Mouse (Mus musculus): ENCODE results near the gene Plekhg6. TPM values are rescaled to one million over a fixed set of nuclear protein-coding genes. Genes with fewer than 3 reads are reported as not detected.

Plekhg6 gene
- total RNA-seq (2017): not detected in 2 replicates

DNA sequence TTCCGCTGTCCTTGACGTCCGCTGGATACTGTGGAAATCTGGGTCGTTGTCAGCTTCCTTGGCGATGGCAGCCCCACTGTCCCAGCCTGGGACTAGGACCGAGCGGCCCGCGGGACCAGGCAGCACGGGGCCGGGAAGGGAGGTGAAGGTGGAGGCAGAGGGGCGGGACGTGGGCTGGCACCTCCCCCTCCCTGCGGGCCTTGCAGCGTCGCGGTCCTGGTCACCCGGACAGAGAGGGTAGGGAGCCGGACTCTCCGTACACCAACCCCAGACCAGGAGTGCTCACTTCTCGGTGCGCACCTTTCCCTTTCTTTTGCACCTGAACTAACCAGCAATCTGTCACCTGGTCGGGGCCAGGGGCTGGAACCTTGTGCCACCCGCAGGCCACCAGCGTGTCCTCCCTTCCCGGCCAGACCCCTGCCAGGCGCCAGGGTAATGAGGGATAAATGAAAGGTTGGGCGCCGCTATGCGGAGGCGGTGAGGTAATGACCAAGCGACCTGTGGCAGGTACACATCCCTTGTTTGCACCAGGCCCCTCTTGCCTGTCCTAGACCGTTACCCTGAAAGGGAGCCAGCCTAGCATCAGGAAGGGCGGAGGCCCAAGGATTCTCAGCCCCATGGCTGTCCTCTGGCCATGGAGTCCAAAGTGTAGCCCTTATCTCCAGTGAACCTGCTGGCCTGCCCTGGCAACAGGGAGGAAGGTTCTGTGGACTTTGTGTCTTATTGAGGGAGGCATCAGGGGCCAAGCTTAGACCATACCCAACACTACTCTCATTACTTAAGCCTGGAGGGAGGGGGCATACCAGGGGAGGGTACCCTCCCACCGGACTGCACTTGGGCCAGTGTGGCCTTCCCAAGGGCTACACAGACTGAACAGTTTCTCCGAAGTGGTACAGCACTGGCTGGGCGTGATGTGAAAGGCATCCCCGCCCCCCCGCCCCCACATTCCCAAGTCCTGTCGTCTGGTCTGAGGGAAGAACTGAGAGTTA lies at the start of gene Plekhg6:
Gene Plekhg6 (minus strand): TSS at position 422 of the 989 bp plus-strand sequence.
- peak; percentile 28; the same call in 1 of the 2 replicates for ATAC-seq (replicated peaks; ENCODE audit: low read depth, poor library complexity, severe bottlenecking)

DNA sequence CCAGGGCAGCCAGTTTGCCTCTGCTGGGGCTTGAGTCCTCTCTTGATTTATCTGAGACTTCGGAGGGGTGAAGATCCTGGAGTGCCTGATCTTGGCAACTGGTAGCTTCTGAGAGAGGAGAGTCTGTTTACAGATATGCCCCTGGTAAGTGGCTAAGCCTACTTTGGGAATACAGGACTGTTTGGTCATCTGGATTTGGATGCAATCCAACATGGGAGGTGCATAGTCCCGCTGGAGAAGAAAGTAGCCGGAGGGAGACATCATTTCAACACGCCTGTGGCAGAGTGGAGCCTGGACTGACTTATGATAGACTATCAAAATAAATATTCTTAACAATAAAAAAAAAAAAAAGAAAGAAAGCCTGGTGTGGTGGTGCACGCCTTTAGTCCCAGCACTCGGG lies 49.1 kb upstream of the Plekhg6 start:
- no peak for ATAC-seq (replicated peaks; ENCODE audit: low read depth, poor library complexity, severe bottlenecking)

DNA sequence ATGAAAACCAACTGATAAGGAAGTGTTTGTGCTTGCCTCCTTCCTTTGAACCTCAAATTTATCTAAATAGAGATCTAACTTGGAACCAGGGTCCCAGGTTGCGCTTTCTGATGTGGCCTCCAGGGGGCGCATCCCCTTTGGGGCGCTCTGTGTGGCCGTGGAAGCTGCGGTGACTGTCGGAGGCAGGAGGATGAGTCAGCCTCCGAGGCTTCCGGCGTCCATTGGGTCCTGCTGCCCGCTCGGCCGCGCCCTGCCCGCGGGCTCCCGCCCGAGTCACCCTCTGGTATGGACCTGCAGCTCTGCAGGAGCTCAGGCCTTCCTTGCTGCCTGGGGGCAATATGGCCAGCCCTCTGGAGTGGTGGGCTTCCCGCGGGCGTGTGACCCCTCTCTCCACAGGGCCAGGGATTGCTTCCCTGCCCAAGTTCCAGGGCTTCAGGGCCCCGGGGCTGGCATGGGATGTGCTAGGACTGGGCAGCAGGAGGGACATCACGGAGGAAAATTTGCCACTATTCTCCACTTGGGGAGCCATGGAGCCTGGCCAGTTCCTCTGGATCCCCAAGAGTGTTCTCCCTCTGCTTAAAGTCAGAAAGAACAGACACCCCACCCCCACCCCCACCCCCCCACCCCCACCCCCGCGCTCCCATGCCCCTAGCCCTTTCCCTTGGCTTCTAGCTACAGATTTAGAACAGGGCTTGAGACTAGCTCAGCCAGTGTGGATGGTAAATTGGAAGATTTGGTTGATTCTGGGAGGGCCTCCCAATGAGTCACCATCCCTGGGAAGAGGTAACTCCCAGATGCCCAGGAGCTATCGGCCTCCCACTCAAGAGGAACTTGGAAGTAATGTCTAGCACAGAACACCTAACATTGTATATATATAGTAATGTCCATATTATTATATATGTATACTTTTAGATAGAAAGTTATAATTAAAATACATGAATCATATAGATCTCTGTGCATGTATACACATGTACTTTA lies 46.1 kb upstream of the Plekhg6 start:
- ATAC-seq (replicated peaks; ENCODE audit: low read depth, poor library complexity, severe bottlenecking): peak; percentile 60

DNA sequence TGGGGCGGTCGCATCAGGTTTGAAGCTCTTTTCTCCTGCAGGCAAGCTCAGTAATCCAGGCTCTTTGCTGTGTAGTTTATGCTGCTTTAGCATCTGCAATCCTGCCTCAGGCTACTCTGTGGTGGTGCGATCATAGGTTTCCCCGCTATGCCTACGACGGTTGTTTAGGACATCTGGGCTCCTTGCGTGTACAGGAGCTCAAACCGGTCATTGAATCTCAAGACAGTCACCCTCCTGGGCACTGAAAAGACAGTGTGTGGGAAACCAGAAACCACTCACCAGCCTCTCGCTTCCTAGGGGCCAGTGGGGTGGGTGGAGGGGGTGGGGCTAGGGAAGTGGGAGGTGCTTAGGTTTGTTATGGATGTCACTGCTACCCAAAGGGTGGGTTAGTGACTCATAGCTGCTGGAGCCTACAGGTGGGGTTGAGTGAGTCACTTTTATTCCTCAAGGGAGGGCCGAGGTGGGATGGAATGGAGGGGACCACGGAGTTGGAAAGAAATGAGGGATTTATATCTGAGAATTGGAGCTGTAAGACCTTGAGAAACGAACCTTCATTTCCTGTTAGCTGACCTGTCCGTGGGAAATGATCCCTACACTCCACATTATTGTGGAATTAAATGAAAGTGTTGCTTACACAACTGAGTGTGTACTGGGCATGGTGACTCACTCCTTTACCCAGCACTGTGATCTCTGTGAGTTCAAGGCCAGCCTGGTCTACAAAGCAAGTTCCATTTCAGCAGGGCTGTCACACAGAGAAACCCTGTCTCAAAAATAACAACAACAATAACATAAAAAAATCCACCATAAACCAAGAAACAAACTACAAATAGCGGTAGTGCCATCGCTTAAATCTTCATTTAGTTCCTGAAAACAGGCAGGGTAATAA lies 44.9 kb upstream of the Plekhg6 start:
- ATAC-seq (replicated peaks; ENCODE audit: low read depth, poor library complexity, severe bottlenecking): peak; percentile 48

DNA sequence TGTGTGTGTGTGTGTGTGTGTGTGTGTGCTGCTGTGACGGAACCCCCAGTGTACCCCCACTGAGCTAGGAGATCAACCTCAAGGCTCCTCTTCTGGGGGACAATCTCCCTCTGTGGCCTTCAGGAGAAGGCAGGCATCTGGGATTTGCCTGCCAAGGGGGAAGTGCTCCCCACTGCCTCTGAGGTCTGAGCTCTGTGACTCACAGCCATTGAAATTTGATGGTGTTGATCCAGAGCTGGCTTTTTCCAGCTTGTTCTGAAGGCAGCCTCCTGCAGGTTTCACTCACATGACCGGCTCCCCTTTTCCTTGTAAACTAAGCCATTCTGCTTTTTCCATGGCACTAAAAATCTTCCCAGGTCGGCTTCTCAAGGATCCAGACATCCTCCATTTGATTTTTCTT lies 43.6 kb upstream of the Plekhg6 start:
- no peak for ATAC-seq (replicated peaks; ENCODE audit: low read depth, poor library complexity, severe bottlenecking)

DNA sequence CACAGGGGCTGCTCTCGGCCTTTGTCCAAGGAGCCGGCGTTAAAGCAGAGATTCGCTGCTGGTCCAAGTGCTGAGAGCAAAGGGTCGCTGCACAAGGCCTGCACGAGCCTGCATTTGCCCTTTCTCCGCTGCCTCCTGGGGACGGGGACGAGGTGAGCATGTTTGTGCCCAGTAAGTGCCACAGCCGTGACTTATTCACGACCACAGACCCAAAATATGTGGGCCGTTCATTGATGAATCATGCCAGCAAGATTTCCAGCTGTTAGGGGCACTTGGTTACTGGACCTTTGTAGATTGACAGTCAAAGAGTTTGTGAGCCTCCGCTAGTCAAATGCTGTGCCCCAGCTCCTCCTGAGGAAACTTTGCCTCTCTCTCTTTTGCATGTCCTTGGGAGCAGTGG lies 42.9 kb upstream of the Plekhg6 start:
- ATAC-seq (replicated peaks; ENCODE audit: low read depth, poor library complexity, severe bottlenecking): no peak

DNA sequence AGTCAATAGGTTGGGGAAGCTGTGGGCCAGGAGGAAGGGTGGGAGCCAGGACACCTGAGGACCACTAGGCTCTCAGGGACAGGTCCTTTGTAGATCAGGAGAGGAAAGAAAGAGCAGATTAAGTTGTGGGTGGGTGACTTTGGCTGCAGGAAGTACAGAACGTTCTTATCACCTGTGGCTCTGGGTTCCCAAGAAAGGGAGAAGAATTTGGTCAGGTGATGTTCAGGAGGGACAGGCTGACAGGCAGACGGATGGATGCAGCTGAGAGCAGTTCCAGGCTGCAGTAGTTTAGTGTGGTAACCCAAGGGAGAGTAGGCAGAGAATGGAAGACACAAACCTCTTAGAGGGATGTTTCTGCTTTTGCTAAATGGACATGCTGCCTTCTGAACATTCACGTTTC lies 42.5 kb upstream of the Plekhg6 start:
- ATAC-seq (replicated peaks; ENCODE audit: low read depth, poor library complexity, severe bottlenecking): no peak

DNA sequence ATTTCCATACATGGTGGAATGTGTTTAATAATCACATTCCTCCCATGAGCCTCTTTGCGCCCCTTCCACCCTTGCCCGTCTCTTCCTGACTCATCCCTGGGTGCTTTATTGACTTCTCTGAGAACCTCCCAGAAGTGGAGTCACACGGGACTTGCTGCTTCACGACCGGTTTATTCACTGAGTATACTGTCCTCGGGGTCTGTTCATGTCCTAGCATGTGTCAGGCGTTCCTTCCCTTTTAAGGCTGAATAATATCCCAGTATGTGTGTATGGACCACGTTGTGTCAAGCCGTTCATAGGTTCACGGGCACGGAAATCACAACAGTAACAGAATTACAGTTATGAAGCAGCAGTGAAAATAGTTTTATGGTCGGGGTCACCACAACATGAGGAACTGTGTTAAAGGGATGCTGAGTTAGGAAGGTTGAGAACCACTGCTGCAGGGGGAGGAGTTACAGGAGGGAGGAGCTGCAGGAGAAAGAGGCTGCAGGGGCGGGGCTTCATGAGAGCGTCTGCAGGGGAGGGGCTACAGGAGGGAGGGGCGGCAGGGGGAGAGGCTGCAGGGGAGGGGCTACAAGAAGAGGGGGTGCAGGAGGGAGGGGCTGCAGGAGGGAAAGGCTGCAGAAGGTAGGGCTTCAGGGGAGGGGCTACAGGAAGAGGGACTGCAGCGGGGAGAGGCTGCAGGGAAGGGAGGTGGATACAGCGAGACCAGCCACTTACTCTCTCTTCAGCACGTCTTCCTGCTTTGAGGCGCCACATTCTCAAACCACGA lies 41.6 kb upstream of the Plekhg6 start:
- ATAC-seq (replicated peaks; ENCODE audit: low read depth, poor library complexity, severe bottlenecking): peak; percentile 62

DNA sequence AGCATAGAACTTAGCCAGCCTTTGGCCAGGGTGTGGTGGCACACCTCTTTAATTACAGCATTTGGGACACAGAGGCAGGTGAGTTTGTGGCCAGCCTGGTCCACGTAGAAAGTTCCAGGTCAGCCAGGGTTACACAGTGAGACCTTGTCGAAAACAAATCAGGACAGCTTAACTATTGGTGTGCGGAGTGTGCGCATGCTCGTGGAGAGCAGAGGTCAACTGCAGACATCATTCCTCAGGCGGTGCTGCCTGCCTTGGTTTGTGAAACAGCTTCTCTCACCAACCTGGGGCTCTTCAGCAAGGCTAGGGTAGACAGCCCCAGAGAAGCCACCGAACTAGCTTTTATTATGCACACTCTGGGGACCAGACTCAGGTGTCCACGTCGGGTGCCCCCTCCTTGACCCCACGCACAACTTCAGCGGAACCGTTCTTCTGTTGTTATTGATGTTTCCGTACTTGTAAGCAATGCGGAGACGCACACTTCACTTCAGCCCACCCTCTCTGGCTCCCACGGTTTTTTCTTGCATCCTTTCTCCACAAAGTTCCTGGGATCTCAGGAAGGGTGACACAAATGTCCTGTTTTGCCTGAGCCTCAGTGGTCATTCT lies 40.0 kb upstream of the Plekhg6 start:
- no peak for ATAC-seq (replicated peaks; ENCODE audit: low read depth, poor library complexity, severe bottlenecking)

DNA sequence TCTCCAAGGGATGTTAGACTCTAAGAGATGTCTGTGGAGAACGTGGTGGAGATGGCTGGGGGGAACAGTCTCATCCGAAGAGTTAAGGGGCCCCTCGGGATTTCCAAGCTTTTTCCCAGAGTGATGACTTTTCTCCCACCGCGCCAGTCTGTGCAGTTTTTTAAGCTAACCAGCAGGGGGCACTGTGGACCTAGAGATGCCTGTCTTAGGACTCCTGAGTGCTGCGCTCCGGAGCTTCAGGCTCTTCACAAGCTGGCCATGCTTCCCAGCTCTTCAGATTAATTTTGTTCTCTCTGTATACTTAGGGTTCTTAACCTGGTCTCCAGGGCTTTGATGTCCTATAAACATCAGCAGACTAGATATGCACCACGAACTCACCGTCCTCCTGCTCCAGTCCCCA lies 38.2 kb upstream of the Plekhg6 start:
- peak; percentile 63 for ATAC-seq (replicated peaks; ENCODE audit: low read depth, poor library complexity, severe bottlenecking)

DNA sequence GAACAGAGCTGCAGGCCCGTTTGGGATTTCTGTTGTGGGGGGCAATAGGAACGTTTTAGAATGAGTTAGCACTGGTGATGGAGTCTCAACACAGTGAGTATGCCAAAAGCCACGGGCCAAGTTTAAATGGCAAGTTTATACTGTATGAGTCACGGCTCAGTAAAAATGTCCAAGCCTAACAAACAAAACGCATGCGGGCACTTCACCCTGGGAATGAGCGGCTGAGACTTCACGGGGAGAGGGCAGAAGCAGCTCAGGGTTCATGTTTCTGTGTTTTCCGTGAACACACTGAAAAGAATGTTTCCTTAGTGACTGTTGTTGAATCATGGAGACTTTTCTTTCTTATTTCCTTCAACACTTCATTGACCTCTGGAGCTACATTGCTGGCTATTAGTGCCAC lies 32.7 kb upstream of the Plekhg6 start:
- no peak for ATAC-seq (replicated peaks; ENCODE audit: low read depth, poor library complexity, severe bottlenecking)

DNA sequence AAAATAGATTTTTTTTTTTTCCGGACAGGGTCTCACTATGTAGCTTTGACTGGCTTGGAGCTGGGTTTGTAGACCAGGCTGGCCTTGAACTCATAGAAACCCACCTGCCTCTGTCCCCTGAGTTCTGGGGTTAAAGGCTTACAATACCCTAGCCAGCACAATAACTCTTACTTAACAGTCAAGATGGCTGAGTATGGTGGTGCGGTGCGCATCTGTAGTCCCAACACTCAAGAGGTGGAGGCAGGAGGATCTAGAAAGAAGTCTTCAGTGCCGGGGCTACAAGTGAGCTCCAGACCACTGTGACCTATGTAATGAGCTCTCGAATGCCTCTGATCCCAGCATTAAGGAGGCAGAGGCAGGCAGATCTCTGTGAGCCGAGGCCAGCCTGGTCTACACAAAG lies 31.1 kb upstream of the Plekhg6 start:
- no peak for ATAC-seq (replicated peaks; ENCODE audit: low read depth, poor library complexity, severe bottlenecking)

DNA sequence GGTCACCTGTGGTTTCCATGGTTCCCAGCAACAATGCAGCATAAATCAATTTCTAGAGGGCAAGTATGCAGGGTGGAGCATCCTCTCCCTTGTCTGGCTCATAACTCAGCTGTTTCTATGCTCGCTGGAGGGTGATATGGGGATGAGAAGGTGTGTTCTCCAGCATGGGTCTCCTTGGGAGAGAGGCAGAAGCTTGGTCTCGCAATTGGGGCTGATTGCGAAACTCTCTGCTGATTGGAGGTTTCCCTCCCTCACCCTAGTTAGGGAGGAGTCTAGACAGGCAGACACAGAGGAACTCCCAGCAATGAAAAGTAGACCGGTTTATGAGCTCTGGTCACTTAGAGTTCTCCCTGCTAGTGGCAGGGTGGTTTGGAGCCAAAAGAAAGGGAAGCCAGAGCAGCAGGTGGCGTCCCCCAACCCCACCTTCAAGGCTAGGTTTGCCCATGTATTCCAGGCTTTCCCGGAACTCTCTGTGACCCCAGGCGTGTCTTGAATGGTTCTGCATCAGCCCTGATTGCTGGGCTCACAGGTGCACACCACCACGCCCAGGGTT lies 30.5 kb upstream of the Plekhg6 start:
- ATAC-seq (replicated peaks; ENCODE audit: low read depth, poor library complexity, severe bottlenecking): peak; percentile 96

DNA sequence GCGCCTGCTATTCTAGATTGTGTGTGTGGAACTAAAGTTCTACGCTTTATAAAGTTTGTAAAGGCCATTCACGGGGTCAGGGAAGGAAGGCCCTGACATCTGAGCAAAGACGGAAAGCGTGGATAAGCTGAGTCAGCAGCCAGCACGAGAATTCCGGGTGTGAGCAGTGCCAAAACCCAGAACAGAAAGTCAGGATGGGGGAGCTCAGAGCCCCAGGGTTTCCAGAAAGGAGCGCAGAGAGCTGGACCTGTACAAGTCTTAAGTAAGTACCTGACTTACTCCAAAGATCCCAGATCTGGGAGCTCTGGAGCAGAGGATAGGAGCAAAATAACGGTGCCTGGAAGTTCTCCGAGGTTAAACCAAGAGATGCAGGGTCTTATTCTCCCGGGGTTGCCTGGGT lies 30.0 kb upstream of the Plekhg6 start:
- no peak for ATAC-seq (replicated peaks; ENCODE audit: low read depth, poor library complexity, severe bottlenecking)

DNA sequence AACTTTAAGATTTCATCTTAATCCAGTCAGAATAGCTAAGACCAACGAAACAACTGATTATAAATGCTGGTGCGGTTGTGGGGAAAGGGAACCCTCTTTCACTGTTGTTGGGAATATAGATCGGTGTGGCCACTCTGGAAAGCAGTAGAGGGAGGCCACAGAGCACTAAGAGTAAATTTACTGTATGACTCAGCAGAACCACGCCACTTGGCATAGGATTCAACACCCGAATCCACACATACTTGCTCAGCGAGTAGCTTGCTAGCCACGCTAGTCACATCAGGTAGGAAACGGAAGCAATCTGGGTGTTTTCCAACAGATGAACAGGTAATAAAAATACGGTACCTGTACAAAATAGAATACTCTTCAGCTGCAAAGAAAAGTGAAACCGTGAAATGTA lies 27.1 kb upstream of the Plekhg6 start:
- ATAC-seq (replicated peaks; ENCODE audit: low read depth, poor library complexity, severe bottlenecking): no peak

DNA sequence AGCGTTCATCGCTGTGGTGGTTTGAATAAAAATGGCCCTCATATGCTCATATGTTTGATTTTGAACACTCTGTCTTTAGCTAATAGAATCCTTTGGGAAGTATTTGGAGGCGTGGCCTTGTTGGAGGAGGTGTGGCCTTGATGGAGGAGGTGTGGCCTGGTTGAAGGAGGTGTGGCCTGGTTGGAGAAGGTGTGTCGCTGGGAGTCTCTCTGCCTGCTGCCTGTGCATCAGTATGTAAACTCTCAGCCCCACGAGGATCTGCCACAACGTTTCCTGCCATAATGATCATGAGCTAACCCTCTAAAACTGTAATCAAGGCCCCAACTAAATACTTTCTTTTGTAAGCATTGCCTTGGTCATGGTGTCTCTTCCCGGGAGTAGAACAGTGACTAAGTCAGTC lies 26.6 kb upstream of the Plekhg6 start:
- ATAC-seq (replicated peaks; ENCODE audit: low read depth, poor library complexity, severe bottlenecking): no peak

DNA sequence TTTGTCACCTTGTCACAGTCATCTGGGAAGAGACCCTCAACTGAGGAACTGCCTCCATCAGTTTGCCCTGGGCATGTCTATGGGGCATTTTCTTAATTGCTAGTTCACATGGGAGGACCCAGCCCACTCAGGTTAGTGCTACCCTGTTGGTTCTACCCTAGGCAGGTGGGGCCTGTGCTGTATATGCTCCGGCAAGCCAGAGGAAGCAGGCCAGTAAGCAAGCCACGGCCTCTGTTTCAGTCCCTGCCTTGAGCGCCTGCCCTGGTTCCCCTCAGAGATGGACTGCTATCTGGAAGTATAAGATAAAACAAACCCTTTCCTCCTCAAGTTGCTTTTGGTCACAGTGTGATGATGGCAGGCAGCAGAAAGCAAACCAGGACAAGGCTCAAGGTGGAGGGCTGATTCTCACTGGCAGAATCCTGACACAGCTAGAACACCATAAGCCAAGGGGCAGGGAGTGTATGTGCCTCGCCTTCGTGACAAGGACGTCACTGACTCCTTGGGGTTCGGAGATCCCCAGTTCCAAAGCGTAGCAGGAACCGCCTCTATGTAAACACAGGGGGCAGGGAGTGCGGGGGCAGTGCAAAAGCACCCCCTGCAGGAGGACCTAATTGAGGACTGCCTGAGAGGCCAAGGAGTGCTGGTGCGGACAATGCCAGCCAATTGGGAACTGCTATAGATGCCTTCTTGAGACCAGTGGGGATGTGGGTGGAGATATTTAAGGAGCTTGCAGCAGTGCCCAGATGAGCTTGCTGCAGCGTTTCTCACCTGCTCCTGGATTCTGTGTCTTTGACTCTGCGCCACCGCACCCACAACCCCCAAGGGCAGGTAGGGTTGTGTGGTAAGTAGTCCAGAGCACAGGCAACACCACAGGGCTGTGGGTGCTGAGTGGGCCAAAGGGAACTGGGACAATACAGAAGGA lies 25.1 kb upstream of the Plekhg6 start:
- ATAC-seq (replicated peaks; ENCODE audit: low read depth, poor library complexity, severe bottlenecking): no peak

Measured in common myeloid progenitor, adult 5-6 weeks (primary cell).